Mouse (Mus musculus) kidney, embryonic 14.5 days (tissue): ENCODE measurements around the gene Tpcn1. TPM values are rescaled to one million over a fixed set of nuclear protein-coding genes. Genes with fewer than 3 reads are reported as not detected.

ENCODE experiments used
- ATAC-seq: fragments of 200-750 bp; cut with Nextera tagmentation; 2 replicates; pipeline ENCODE4 v1.8.0; 2017; ENCODE audit warnings: moderate number of reproducible peaks, mild to moderate bottlenecking, moderate TSS enrichment, moderate library complexity; ENCODE audit not compliant: low FRiP score, low TSS enrichment
- H3K27ac ChIP-seq: fragments of 300-500 bp; sonication (generic); 2 replicates; pipeline ENCODE4 v1.5.1; 2014; ENCODE audit warnings: low read depth, mild to moderate bottlenecking, low read length, moderate library complexity, mixed read lengths
- H3K27me3 ChIP-seq: fragments of 300-500 bp; sonication (generic); 2 replicates; pipeline ENCODE4 v1.6.1; 2014; ENCODE audit warnings: mild to moderate bottlenecking, low read length; ENCODE audit not compliant: control insufficient read depth, insufficient read depth
- H3K36me3 ChIP-seq: fragments of 300-500 bp; sonication (generic); 2 replicates; pipeline ENCODE4 v1.6.1; 2014; ENCODE audit warnings: low read length, mixed read lengths; ENCODE audit not compliant: control insufficient read depth, insufficient read depth
- H3K4me1 ChIP-seq: fragments of 300-500 bp; sonication (generic); 2 replicates; pipeline ENCODE4 v1.6.1; 2014; ENCODE audit warnings: low read length, mixed read lengths; ENCODE audit not compliant: control insufficient read depth, insufficient read depth
- H3K4me2 ChIP-seq: fragments of 300-500 bp; sonication (generic); replicated peaks from 2 replicates; pipeline ENCODE4 v1.6.1; 2014; ENCODE audit warnings: low read depth, mild to moderate bottlenecking, low read length
- H3K4me3 ChIP-seq: fragments of 300-500 bp; sonication (generic); 2 replicates; pipeline ENCODE4 v1.5.1; 2014; ENCODE audit warnings: mild to moderate bottlenecking, low read length
- H3K9ac ChIP-seq: fragments of 300-500 bp; sonication (generic); 2 replicates; pipeline ENCODE4 v1.6.1; 2014; ENCODE audit warnings: low read depth, mild to moderate bottlenecking, low read length, moderate library complexity
- H3K9me3 ChIP-seq: fragments of 300-500 bp; sonication (generic); 2 replicates; pipeline ENCODE4 v1.6.1; 2016; ENCODE audit warnings: low read length; ENCODE audit not compliant: control insufficient read depth
- WGBS: fragments of 180-500 bp; shearing (Covaris S2); extraction: QIAGEN DNeasy Blood & Tissue Kit; methylation state at CpG from one replicate; pipeline ENCODE4 v1.1.7; 2014; 5-methylcytosine and 5-hydroxymethylcytosine counted together
- polyA plus RNA-seq: library from polyadenylated mRNA; unstranded; fragments of >200 nt; fragmentation: Nextera tagmentation; extraction: Ambion mirVana; gene quantifications from 2 replicates; pipeline ENCODE4 v1.2.1, GENCODE M21; 2014

Tpcn1 gene
- polyA plus RNA-seq, 1 experiment from 2014 or later: 33.8 TPM

DNA sequence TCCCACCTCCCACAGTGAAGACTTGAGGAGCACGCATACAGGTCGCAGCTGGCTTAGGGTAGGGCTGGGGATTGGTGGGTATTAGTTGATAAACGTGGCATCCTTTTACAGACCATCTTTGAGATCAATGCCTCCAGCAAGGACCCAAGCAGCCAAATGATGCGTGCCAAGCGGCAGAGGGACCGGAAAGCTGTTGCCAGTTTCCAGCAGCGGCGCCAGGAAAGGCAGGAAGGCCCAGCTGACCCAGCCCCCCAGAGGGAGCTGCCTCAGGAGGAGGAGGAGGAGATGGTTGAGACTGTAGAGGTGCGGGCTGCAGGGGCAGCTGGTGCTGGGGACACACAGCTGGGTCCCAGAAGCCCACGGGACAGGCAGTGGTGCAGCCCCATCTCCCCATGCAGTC lies 36.0 kb upstream of the Tpcn1 start:
- Histone ChIP-seq H3K9me3 (no peaks in the 10 kb centered on the region), H3K4me2 (no peak overlapping the region), H3K27ac (no peak overlapping the region), H3K36me3 (peaks cover 81% of the 10 kb centered on the region), H3K4me3 (no peak overlapping the region), H3K4me1 (no peaks in the 10 kb centered on the region), H3K27me3 (no peaks in the 10 kb centered on the region), H3K9ac (no peak overlapping the region)
- 94% methylated on average over 10 of the region's 10 CpGs for WGBS
- no peak for ATAC-seq

DNA sequence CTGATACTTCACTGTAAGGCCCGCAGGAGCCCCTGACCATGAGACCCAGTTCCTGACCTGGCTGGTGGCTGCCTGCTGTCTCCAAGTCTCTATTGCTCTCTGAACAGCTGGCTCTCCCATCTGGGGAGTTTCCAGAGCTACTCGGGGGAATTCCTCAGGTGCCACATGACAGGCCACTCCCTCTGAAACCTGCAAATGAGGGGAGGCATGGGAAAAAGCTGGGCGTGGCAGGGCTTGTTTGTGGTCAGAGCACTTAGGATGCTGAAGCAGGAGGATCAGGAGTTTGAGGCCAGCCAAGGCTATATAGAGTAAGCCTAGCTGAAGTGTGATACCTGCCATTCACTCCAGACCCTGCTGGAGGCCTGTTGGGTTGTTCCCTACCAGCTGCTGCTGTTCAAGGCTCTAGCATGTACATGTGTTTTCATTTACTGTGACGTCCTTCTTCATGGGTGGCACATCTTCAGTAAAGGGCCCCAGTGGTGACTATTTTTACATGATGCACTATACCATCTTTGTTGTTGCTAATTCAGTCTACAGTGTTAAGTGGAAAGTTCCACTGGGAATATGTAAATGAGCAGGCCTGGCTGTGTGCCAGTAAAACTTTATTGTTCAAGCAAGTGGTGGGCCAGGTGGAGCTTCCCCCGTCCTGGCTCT lies 33.9 kb upstream of the Tpcn1 start:
- 70% methylated on average over 5 of the region's 5 CpGs for WGBS
- no peak for ATAC-seq
- no peaks in the 10 kb centered on the region for H3K27me3 ChIP-seq

DNA sequence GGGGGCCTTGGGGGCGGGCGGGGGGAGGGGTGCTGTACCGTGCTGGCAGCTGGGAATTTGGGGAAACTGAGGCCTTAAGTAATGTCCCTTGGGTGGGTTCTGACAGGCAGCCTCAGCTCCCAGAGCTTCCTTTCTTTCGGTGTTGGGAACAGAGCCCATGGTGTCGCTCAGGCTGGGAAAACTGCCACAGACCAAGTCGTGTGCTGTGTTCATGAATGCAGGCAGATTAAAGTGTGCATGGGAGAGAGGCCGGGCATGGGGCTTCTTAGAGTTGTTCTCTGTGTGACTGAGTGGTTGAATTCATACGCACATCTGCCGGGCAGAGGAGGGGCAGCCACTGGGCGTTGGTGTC lies 33.3 kb upstream of the Tpcn1 start:
- WGBS: 96% methylated on average over 10 of the region's 10 CpGs
- peaks cover 92% of the 10 kb centered on the region for H3K36me3 ChIP-seq
- ATAC-seq: no peak

More for the DNA sequence above, 33.9 kb upstream of the Tpcn1 start:
- Histone ChIP-seq H3K27ac (no peak overlapping the region), H3K4me1 (no peaks in the 10 kb centered on the region), H3K4me3 (no peak overlapping the region), H3K9me3 (no peaks in the 10 kb centered on the region), H3K9ac (no peak overlapping the region), H3K4me2 (no peak overlapping the region), H3K36me3 (peaks cover 93% of the 10 kb centered on the region)

DNA sequence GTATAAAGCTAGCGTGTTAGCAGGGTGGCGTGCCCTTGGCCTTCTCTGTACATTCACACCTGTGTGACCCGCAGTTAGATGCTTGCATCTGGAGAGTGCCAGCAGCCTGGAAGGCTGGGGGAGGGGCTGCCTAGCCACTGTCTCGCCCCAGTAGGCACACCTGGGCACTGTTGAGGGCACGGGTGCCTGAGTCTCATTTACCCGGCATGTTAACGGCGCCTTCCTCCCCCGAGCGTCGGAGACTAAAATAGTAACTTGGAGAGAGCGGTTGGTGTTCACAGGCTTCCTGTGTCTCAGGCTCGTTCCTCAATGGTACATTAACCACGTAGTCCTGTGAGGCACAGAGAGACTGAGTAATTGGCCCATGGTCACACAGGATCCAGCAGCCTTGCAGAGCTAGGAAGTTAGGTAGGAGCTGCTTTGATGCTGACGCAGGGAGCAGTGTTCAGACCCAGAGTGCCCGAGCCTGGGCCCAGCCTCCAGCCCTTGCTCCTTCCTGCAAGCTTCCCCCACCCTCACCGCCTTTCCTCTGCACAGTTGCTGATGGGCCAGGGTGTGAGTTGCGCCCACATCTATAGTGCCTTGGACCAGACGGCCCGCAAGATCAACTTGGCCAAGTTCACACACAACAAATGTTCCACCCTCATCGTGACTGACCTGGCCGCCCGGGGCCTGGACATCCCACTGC lies 32.7 kb upstream of the Tpcn1 start:
- H3K4me1 ChIP-seq: no peaks in the 10 kb centered on the region
- no peak overlapping the region for H3K4me2 ChIP-seq
- H3K27me3 ChIP-seq: no peaks in the 10 kb centered on the region
- H3K36me3 ChIP-seq: peaks cover 89% of the 10 kb centered on the region
- 77% methylated on average over 23 of the region's 23 CpGs for WGBS
- no peak for ATAC-seq
- H3K27ac ChIP-seq: no peak overlapping the region
- H3K4me3 ChIP-seq: no peak overlapping the region
- H3K9me3 ChIP-seq: no peaks in the 10 kb centered on the region
- H3K9ac ChIP-seq: no peak overlapping the region

More for the DNA sequence above, 33.3 kb upstream of the Tpcn1 start:
- no peaks in the 10 kb centered on the region for H3K4me1 ChIP-seq
- H3K27me3 ChIP-seq: no peaks in the 10 kb centered on the region
- H3K9ac ChIP-seq: no peak overlapping the region
- no peak overlapping the region for H3K27ac ChIP-seq
- H3K4me3 ChIP-seq: no peak overlapping the region
- H3K4me2 ChIP-seq: no peak overlapping the region
- no peaks in the 10 kb centered on the region for H3K9me3 ChIP-seq

DNA sequence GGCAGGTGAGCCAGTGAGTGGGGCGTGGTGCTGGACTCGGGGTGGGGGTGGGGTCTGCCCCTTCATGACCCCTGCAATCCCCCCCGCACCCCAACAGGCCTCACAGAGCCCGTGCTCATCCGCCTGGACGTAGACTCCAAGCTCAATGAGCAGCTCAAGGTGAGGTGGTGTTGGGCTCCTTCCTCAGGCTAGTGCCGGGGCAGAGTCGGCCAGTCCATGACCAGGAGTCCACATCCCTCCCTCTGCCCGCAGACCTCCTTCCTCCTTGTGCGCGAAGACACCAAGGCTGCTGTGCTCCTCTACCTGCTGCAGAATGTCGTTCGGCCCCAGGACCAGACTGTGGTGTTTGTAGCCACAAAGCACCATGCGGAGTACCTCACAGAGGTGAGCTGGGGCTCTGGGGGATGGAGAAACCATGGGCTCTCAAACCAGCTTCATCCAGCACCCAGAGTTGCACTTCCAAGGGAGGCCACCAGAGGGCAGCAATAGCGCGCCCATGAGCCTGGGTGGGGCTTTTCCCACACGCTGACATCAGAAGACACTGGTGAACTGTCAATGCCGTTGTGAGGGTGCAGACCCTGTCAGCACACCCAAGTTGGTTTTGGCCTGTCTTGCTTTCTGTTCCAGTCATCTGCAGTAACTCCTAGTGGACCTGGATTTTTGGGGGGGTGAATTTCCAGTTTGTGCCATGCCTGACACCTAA lies 32.1 kb upstream of the Tpcn1 start:
- ATAC-seq: no peak
- WGBS: 73% methylated on average over 18 of the region's 18 CpGs
- Histone ChIP-seq H3K4me1 (no peaks in the 10 kb centered on the region), H3K36me3 (peaks cover 83% of the 10 kb centered on the region), H3K27ac (no peak overlapping the region), H3K27me3 (no peaks in the 10 kb centered on the region), H3K9ac (no peak overlapping the region), H3K4me2 (no peak overlapping the region), H3K4me3 (no peak overlapping the region), H3K9me3 (no peaks in the 10 kb centered on the region)

DNA sequence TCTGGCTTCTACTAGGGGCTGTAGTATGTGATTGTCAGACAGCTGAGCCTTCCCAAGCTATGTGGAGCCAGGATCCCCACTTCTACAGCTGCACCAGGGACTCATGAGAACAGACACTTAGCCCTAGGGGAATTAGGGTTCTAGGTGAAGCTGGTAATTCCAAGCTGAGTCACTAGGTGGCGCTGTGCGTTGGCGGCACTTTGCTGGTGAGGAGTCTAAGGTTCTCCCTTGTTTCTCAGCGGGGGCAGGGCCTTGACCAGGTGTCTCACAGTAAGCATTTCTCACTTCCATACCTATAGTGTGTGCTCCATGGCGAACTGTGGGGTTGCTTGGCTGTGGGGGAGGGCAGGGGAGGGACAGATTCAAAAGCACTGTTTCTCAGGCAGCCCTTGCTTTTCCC lies 30.7 kb upstream of the Tpcn1 start:
- H3K27ac ChIP-seq: no peak overlapping the region
- 18% methylated on average over 5 of the region's 5 CpGs for WGBS
- ATAC-seq: no peak
- H3K4me2 ChIP-seq: no peak overlapping the region
- no peak overlapping the region for H3K4me3 ChIP-seq
- H3K4me1 ChIP-seq: no peaks in the 10 kb centered on the region
- H3K9ac ChIP-seq: no peak overlapping the region
- no peaks in the 10 kb centered on the region for H3K9me3 ChIP-seq
- H3K36me3 ChIP-seq: peaks cover 70% of the 10 kb centered on the region
- no peaks in the 10 kb centered on the region for H3K27me3 ChIP-seq

DNA sequence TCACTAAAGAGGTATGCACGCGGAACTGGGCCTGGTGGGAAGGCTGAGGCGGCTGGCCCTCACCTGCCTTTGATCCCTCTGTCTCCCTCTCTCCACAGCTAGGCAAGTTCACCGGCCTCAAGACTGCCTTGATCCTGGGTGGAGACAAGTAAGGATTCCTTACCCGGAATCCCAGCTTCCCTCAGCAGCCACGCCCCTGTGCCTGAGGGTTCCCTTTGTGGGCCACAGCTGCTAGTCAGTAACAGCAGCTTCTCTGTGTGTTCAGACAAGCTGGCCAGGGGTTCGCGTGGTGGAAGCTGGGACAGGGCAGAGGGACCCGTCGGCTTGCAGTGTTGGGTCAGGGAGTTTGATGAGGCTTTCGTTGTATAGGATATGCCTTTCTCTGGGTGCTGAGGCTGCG lies 30.3 kb upstream of the Tpcn1 start:
- ATAC-seq: no peak
- Histone ChIP-seq H3K36me3 (peaks cover 66% of the 10 kb centered on the region), H3K9ac (no peak overlapping the region), H3K9me3 (no peaks in the 10 kb centered on the region), H3K4me1 (peaks cover 3% of the 10 kb centered on the region; the same call in 1 of the 2 replicates), H3K27me3 (no peaks in the 10 kb centered on the region), H3K4me2 (no peak overlapping the region), H3K4me3 (no peak overlapping the region), H3K27ac (no peak overlapping the region)
- 90% methylated on average over 12 of the region's 12 CpGs for WGBS

DNA sequence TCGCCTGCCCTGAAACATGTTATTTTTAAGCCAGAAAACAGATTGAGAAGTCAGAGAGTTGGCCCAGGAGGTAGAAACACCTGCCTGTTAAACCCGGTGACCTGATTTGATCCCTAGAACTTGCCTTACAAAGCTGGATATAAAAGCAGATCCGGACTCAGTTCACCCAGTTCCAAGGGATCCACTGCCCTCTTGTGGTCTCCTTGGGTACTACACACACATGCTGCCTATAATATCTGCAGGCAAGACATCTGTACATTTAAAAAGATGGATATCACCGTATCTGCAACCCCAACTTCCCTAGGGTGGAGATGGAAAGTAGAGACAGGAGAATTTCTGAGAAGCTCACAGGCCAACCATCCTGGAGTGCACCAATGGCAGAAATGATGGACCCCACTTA lies 27.4 kb upstream of the Tpcn1 start:
- Histone ChIP-seq H3K9me3 (no peaks in the 10 kb centered on the region), H3K4me1 (peaks cover 13% of the 10 kb centered on the region), H3K4me2 (no peak overlapping the region), H3K27me3 (no peaks in the 10 kb centered on the region), H3K36me3 (peaks cover 39% of the 10 kb centered on the region), H3K27ac (no peak overlapping the region), H3K9ac (no peak overlapping the region), H3K4me3 (no peak overlapping the region)
- ATAC-seq: no peak
- 98% methylated on average over 4 of the region's 4 CpGs for WGBS
